Mouse (Mus musculus) monocyte, adult 2 months (primary cell): ENCODE results near the gene Klhl15.
A peak's percentile ranks its signal among the peaks of the same experiment; 100 is the strongest.

Source experiments
- DNase-seq, 2 experiments: peaks; one replicate each; pipeline ENCODE4 v3.0.0; 2022; ENCODE audit warnings: low spot score in 2 of 2, low read depth in 1 of 2

Gene Klhl15

GRCm38 (mm10) chrX:94234532-94235189 is at the start of gene Klhl15:
TSS of gene Klhl15 (plus strand) at chrX:94234599.
- peak; percentile 52 to 75 for DNase-seq

GRCm38 (mm10) chrX:94185156-94185555 is 49.2 kb upstream of the Klhl15 start:
- DNase-seq, result no peak

GRCm38 (mm10) chrX:94193901-94194300 is 40.5 kb upstream of the Klhl15 start:
- peak in 1 of 2 experiments; percentile 23 for DNase-seq

- peak in 1 of 2 experiments; percentile 51 for DNase-seq
Observed at GRCm38 (mm10) chrX:94197789-94198188, 36.6 kb upstream of the Klhl15 start.

- DNase-seq, result no peak
Observed at GRCm38 (mm10) chrX:94212264-94212596, 22.2 kb upstream of the Klhl15 start.

GRCm38 (mm10) chrX:94212597-94213321 is 21.6 kb upstream of the Klhl15 start, which contains the start of gene Eif2s3x:
TSS of gene Eif2s3x (minus strand) at chrX:94212862.
- peak; percentile 47 to 90 for DNase-seq

- no peak for DNase-seq
Observed at GRCm38 (mm10) chrX:94213384-94213783, 21.0 kb upstream of the Klhl15 start.

GRCm38 (mm10) chrX:94233432-94233831 is 967 bp upstream of the Klhl15 start:
- DNase-seq, result no peak

- no peak for DNase-seq
Observed at GRCm38 (mm10) chrX:94233936-94234531, 365 bp upstream of the Klhl15 start.

GRCm38 (mm10) chrX:94235190-94235555 is 774 bp downstream of the Klhl15 start:
- no peak for DNase-seq

GRCm38 (mm10) chrX:94235601-94236000 is 1.2 kb downstream of the Klhl15 start:
- no peak for DNase-seq

GRCm38 (mm10) chrX:94288923-94289322 is 54.5 kb downstream of the Klhl15 start:
- DNase-seq, result peak in 1 of 2 experiments; percentile 0

GRCm38 (mm10) chrX:94302928-94303327 is 68.5 kb downstream of the Klhl15 start:
- no peak for DNase-seq

GRCm38 (mm10) chrX:94321036-94321902 is 86.9 kb downstream of the Klhl15 start:
- DNase-seq, result no peak
